Mouse (Mus musculus): ENCODE measurements around the gene Actn1.

DNA sequence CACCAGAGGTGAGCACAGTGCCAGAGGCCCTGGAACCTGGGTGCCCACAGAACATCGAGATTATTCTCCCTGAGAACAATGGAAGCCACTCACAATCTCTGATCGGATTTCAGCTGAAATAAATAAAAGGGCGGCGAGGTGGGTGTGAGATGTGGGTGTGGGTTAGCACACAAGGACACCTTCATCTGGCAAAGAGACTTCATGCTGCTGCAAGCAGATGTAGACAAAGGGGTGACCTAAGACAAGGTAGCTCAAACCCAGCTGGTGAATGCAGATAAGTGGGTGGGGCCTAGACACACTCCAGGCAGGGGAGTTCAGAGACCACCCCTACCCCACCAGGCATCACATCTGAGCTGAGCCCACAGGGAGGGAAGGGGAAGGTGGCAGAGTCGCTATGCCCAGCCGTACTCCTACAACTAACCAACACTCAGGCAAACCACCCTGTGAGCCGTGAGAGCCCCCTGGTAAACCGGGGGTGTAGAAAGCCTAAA is 35.9 kb downstream of the Actn1 start:
- TF ChIP-seq POLR2A (IDR thresholded peaks at IDR 0.05; ENCODE audit: borderline replicate concordance, extremely low read depth, low read depth, low read length) (no peak), CTCF (IDR thresholded peaks at IDR 0.05; ENCODE audit: insufficient read depth, low read length) (no peak)

Measured in lung, adult 2 months (tissue).